Mouse (Mus musculus) kidney, adult 18-20 months (tissue): ENCODE measurements around the gene Ldlrap1.

ENCODE experiments used
- DNase-seq: peaks from one replicate; pipeline ENCODE4 v3.0.0; 2021

Ldlrap1 gene

DNA sequence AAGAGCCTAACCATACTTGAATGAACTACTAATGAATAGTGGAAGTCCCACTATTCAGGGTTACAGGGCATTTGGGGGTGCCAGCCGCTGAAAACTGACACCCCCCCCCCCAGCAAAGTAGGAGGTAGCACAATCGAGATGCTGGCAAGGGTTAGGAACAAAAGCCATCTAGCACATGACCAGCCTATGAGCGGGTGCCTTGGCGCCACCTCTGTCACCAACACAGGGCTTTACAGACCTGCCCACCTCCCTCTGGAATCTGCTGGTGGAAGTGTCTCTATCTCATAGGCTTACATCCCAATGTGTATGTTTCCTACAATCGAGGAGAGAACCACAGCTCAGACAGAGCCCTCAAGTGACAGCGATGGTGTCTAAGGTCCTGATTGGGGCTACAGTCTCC is 17.0 kb downstream of the Ldlrap1 start:
- DNase-seq: no peak

DNA sequence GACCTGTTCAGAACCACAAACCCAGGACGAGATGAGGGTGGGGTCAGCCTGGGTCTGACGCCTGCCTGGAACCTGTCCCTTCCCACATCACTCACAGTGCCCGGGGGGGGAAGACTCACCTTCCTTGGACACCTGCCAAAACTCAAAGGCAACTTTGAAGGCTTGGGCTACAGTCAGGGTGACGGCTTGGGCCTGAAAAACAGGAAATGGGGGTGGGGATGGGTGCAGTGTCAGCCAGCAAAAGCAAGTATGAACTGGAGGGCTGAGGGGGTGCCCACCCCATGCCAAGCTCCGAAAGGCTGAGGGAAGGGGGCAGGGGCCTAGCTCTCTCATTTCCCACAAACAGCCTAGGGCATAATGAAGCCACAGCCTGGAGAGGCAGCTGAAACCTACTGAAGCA is 17.6 kb downstream of the Ldlrap1 start:
- no peak for DNase-seq

DNA sequence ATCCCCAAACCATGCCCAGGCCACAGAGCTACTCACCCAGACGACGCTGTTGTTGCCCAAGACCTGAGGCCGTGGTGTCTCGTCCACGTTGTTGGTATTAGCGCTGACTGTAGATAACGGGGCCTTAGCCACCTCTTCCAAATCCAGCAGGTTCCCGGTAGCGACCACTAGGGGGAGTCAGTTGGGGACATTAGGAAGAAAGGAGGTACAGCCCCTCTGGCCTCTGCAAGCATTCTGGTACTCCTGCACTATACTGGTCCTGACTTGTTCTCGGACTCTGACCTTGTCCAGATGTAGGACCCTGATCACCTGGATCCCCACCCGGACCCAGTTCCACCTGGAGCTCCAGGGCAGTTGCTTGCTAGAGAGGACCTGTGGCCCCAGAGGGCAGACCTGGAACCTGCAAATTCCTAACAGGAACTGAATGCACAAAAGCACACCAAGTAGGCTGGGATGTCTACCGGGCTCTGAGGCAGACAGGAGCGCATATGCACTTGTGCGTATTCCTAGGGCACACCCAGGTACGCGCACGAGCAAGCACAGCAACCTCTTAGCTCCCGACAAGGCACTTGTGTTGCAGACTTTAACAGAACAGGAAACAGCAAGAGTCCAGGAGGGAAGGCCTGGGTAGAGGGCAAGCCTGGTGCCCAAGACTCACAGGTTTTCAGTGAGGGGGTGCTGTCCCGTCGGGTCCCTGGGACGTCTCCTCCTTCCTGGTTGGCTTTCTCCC is 18.4 kb downstream of the Ldlrap1 start:
- no peak for DNase-seq

DNA sequence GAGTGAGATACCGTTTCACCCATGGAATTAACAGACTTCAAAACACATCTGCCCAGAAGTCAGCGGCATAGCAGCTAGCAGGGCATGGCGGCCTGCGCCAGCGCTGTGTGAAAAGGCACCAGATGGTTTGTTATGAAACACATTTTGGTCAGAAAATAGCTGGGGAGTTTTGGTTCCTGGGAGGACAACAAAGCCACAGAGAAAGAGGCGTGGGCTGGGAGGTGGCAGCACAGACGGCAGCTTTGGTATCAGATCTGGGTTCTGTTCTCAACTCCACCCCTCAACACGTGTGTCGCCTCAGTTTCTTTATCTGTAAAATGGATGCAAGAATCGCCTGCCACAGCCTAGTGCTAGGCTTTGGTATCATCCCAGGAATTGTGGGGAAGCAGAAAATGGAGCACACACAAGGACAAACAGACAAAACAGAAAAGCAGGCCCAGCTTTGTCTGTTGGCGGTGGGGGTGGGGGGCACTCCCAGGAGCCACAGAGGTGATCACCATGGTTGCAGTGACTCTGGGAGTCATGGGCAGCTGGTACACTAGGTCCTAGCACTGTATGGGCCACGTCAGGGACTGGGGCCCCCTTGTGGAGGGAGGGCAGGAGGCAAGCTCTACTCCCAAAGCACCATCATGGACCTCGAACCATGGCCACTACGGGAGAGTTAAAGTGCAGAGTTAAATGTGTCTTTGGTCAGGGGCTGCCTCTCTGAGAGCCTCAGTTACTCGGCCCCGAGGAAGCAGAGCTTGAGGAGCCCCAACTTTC is 21.7 kb downstream of the Ldlrap1 start:
- DNase-seq: no peak

DNA sequence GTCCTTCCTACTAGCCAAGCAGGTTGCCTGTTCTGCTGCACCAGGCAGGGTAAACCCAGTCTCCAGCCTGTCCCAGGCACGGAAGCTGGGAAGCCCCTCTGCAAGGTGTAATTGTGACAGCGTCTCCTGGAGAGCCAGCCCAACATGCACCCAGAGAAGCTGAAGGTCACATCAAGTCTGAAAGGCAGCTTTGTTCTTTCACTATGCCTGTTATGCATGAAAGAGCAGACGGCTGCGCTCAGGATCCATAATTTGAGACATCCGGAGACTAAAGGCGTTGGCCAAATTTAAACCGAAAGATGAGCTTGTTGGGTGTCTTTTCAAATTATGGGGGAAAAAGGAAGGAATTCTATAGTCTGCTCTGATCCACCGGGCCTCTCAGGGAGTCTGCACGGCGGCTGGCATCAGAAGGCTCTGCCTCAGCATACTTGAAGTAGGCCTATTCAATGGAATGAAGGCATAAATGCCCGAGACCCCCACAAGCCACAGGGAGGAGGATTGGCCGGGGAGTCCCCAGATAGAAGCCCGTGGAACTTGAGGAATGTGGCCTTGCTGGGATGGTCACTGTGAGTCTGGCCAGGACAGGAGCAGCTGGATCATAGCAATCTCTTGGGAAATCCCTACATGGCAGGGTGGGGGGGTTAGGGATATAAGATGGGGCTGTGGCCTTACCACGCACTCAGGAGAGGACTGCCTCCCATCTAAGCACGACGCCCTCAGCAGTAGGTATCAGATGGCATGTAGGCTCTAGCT is 23.8 kb downstream of the Ldlrap1 start:
- no peak for DNase-seq

DNA sequence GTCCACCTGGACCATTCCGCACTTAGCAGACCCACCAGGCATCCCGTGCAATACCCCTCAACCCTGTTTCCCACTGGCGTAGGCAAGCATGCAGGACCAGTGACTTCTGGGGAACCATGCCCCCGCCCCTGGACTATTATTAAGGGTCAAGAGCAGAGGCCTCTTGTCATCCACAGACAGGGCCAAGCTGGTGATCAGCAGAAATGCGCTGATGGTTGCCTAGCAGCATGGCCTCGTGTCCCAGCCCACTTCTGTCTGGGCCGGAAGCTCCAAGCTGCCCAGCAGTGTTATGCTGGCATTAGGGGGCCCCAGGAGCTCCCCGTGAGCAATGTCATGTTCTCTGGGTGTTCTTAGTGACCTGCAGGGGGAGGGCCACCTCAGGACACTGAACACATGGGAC is 25.9 kb downstream of the Ldlrap1 start:
- no peak for DNase-seq

DNA sequence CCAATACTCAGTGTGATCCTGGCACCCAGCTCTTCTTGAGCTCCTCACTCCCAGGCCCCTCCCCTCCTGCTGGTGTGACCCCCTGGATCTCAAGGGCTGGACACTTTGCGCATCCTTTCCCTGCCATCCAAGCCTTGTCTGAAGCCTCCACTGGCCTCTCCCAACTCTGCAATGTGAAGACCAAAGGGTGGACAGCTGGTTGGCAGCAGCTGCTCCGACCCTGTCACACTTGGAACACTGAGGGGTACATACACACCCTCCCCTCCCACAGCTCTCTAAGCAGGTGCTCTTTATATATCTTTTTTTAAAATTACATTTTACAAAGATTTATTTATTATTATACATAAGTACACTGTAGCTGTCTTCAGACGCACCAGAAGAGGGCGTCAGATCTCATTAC is 27.6 kb downstream of the Ldlrap1 start:
- no peak for DNase-seq

DNA sequence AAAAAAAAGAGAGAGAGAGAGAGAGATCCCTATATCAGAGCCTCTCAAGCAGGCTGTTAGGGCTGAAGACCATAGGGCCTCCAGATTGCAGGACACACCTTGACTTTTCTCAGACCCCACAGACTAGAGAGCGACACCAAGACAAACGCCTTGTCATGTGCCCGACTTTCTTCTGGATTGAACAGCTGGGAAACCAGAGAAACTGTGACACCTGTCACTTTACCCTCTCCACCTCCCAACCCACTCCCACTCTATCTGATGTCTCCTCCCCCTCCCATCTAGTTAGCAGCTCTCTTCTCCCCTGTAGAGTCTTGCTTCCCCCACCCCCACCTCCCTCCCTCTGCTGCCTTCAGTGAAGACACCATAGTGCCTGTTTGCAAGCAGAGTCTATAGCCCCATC is 28.3 kb downstream of the Ldlrap1 start:
- DNase-seq: no peak

DNA sequence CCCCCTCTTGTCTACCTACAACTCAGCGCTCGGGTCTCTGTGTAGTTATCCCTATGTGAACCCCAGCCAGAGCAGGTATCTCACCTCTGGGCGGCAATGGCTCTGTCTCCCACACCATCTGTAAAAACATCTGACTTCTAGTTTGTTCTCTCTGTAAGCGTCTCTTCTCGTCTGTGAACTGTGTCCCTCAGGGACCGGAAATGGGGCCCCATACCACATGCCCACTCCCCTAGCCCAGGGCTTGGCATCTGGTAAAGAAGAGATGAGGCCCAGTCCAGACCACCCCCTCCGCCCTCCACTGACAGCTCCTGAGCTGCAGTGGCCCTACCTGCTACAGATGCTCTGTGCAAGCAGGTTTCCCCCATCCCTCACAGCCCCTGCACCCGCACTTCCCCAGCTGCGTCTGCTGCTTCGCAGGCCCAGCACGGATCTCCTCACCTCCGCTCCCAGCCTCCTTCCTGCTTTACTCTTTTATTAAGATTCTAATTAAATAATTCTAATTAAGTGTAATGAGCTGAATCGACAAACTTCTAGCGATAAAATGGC is 30.4 kb downstream of the Ldlrap1 start:
- DNase-seq: no peak

DNA sequence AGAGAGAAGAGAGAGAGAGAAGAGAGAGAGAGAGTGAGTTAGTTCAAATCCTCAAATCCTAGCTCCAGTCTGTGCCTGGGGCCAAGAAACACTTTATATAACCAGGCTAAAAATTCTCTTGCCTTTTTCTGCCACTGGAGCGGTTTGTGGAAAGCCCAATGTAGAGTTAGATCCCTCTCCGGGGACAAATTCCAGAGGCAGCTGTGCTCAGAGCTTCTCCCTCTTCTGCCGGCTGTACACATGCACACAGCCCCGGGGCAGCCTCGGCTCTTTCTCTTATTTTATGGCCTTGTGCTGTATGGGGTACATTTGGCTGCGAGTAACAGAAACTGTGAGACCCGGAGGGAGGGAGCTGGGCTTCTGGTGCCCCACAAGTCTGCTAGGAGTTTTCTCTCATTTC is 31.7 kb downstream of the Ldlrap1 start:
- no peak for DNase-seq

DNA sequence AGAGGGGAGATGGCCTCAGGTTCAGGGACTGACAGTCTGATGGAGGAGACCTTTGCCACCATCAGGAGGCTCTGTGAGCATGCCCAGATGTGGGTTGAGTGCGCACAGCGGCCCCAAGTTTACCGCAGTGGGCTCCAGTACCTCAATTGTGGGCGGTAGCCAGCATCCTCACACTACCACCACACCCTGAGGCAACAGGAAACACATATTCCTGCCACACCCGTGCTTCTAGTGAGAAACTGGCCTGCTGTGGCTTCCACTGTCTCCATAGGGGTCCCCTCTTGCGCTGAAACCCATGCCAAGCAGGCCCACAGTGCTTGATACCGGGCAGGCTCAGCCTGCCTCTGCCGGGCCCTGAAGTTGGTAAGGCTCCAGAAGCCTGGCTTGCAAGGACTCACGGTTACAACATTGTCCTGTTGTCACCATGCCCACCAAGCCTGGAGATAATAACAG is 33.2 kb downstream of the Ldlrap1 start:
- no peak for DNase-seq

DNA sequence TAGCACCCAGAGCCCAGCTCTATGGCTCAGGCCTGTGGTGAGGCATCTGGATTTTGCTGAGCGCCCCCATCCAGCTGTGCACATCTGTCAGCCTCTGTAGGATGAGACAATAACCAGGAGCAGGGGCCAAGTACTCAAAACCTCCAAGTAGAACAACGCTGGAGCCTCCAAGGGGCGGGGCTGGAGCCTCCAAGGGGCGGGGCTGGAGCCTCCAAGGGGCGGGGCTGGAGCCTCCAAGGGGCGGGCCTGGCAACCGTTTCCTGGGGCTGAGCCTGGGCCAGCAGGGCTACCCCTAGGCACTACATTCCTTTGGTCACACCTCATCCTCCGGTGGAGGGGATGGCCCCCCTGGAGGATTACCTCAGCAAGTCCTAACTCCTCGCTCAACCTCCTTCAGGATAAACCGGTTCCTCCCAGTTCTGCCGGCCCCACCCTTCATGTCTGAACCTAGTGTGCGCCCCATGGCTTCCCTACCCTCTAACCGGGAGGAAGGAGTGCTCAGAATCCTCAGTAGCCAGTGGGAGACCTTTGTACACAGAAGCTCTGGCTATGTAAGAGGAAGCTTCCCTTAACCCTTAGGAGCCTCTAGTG is 33.7 kb downstream of the Ldlrap1 start:
- peak; percentile 51 for DNase-seq

DNA sequence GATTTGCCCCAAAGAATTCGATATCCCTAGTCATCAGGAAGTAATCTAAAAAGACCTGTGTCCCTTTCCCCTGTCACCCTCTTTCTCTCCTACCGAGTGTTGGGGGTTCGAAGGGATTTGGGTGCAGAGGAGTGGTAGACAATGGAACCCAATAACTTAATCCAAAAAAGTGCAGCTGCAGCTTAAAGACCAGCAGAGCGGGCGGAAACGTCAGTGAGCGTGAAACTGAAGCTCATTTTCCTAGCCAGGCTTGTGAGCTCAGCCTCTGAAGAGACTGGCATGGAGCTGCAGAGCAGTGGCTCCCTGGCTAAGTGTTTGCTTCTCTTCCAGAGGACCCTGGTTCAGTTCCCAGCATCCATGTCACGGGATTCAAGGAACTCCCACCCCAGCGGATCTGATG is 34.5 kb downstream of the Ldlrap1 start:
- DNase-seq: no peak

DNA sequence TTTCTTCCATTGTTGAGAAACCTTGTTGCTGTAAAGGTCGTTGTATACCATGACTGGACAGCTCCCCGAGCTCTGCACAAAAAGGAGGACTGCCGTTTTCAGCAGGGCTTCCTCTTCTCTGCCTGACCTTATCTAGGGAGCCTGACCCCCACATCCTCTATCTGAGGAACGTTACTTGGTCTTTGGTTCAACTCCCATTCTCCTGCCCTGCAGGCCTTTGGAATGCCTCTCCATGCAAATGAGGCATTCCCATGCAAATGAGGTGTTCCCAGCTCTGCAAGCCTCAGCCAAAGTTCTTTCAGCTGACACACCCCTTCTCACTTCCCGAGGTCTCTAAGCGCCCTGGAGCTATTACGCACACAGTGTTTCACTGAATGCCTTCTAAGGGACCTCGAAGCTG is 37.7 kb downstream of the Ldlrap1 start:
- DNase-seq: peak; percentile 39

DNA sequence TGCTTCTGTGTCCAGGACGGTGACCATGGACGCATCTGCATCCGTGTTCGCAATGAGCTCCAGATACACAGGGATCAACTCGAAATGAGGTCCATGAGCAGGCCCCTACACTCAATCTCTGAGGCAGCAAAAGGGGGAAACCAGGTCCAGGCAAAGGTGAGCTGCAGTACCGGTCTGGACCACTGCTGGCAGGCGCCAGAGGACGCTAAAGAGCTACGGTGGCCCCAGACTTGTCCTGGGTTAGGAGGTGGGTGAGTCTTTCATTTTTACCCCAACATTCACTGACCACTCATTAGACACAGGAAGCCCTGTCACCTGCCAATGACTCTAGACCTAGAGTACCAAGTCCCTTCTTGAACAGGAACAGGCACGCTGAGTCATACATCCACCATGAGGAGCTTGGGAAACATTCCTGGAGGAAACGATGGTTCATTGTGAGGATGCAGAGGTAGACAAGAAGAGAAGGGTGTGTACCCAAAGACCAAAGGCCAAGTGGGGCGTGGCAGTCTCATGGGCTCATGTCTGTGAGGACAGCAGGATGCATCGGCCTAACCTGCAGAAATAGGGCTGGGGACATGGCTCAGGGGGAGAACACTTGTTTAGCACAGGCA is 42.0 kb downstream of the Ldlrap1 start:
- DNase-seq: no peak

DNA sequence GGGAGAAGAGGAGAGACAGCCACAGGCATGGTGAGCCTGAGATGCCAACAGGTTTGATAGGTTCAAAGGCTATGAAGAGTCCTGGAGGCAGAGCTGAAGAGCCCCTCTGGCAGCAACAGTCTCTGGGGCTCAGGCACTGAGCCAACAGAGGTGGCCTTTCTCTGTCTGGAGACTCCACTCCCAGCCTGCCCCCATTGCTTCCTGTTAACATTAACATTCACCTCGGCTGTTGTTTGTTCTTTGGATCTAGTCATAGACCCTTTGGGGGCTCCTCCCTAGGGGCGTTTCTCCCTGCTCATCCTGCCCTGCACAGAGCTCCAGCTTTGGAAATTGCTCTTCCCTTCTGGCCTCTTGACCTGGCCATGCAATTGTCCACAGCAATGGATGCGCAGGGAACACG is 42.9 kb downstream of the Ldlrap1 start:
- DNase-seq: no peak

DNA sequence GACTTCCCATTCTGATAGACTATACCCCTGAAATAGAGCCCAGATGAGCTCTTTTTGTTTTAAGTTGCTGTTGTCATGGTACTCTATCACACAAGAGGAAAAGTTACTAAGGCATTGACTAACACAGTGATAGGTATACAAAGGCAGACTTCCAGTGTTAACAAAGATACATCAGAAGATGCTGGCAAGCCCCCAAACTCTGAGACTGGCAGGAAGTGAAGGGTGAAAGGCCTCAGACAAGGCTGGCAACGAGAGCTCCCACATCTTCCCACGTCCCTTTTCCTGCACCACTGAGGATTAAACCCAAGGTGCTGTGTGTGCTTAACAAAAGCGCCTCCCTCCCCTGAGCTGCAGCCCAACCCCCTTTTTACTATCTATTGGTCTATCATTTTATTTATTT is 44.6 kb downstream of the Ldlrap1 start:
- no peak for DNase-seq

DNA sequence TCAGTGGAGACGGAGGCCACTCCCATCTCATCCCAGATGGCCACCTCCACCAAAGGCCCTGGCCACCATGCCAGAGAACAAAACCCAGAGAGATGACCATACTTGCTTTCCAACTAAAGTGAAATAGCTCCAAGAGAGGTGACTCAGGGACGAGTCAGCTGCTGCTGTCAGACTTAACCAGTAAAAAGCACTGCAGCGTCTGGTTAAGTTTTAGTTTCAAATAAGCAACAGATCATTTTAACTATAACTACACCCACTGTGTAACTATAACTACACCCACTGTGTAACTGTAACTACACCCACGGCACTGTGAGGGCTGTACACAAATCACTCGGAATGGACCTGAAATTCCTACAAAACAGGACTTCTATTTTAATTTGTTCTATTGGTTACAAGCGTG is 46.7 kb downstream of the Ldlrap1 start:
- DNase-seq: no peak

DNA sequence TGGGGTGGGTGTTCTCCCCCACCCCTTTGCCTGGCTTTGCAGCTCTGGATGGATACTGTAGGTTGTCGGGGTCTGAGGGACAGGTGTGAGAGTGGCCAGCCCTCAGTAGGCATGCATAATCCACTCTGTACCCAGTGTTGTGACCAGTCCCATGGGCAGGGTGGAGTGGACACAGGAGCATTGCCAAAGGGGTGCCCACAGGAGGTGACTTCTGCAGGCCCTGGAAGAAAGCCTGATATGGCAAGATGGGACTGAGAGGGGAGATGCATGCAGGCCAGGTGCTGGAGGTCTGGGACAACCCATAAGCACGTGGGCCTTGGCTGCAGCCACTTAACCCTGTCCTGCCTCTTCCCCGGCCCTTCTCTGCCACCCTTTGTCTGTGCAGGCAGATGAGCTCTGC is 47.5 kb downstream of the Ldlrap1 start:
- DNase-seq: no peak

DNA sequence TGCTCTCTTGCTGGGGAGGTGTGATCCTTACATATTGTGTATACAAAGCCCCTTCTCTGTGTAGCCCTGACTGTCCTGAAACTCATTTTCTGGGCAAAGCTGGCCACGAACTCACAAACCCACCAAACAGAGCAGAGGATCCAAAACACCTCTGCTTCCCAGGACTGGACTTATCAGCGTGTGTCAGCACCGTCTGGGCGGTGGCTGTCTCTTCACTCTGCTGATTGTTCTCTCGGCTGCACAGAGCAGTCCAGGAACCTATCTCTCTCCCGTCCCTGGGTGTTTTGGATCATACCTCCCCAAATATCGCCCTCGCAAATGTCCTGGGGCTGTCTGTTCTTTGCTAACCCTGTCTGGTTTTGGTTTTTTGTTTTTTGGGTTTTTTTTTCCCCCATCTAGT is 48.3 kb downstream of the Ldlrap1 start:
- no peak for DNase-seq

DNA sequence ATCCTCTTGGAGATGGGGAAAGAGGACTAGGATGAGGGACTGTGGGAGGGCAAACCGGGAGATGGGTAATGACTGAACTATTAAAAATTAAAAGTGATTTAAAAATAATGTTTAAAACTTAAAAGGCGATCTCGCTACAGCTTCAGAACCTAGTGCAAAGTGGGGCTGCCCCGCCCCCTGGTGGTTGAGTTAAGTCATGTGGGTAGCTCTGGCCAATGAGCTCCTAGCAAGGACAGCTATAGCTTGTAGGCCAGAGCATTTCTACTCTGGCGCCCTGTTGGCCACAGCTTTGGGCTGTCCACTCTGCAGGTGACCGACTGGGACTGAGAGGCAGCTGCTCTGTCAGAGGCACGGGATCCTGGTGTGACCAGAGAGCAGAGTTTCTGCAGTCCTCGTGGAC is 53.9 kb downstream of the Ldlrap1 start:
- peak; percentile 80 for DNase-seq

DNA sequence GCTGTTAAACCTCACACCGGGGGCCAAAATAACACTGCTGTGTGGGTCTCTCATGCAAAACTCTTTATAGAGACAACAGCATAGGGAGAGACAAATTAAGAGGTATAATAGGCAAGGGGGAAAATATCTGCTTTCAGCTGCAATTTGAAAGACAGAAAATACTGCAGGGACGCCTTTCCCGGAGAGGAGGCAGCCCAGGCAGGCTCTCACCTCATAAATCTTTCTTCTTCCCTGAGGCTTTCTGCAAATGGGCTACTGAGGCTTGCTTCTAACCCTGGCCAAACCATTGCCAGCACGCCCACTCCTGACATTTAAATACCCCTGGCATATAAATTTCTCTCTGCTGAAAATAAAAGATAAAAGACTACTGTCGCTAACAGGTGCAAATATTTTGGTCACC is 62.5 kb downstream of the Ldlrap1 start:
- DNase-seq: no peak

DNA sequence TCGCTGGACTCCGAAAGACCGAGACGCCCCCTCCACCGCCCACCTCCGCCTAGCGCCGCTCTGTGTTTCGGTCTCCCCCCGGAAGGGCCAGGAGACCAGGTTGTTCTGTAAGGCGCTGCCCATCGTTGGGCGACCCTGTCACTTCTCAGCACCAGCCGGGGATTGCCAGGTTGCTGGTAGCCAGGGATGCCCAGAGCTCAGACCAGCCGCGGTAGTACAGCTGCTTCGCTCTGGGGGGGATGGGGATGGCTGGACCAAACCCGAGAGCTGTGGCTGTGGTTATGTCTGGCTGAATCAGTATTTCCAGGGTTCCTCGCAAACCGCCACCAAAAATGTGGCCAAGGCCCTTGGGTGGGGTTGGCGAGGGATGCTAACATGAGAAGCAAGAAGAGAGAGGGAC is 63.2 kb downstream of the Ldlrap1 start:
- no peak for DNase-seq
